Mouse (Mus musculus): ENCODE results near the gene Nes. TPM values are rescaled to one million over a fixed set of nuclear protein-coding genes. Genes with fewer than 3 reads are reported as not detected.
A peak's percentile ranks its signal among the peaks of the same experiment; 100 is the strongest.

Nes gene
- 9.5 and 13.4 TPM in 2 replicates for polyA plus RNA-seq (2015; fragmentation: Nextera tagmentation; extraction: Ambion mirVana)

- peak within 1 kb of the TSS; percentile 60 for H3K4me3 ChIP-seq (ENCODE audit: low read length)
- peak; percentile 67 for ATAC-seq (replicated peaks; ENCODE audit: extremely low read depth, insufficient read depth, low FRiP score)
Observed at GRCm38 (mm10) chr3:87970939-87971488, at the start of gene Nes. Nes (plus strand) TSS chr3:87971078.

GRCm38 (mm10) chr3:87924996-87925395 is 45.9 kb upstream of the Nes start:
- ATAC-seq (replicated peaks; ENCODE audit: extremely low read depth, insufficient read depth, low FRiP score) = no peak
- no peak overlapping the region for H3K27ac ChIP-seq (ENCODE audit: low read length)
- WGBS = 81% methylated on average over 7 of the region's 7 CpGs
- H3K4me2 ChIP-seq (ENCODE audit: low read depth, low read length) = no peak overlapping the region
- peaks cover 10% of the 10 kb centered on the region for H3K4me1 ChIP-seq (ENCODE audit: control insufficient read depth, insufficient read depth, low read length)
- H3K9ac ChIP-seq (ENCODE audit: low read length) = no peak overlapping the region
- H3K36me3 ChIP-seq (ENCODE audit: control insufficient read depth, insufficient read depth) = peaks cover 35% of the 10 kb centered on the region
- no peak overlapping the region for H3K4me3 ChIP-seq (ENCODE audit: low read length)
- H3K27me3 ChIP-seq (ENCODE audit: control insufficient read depth, insufficient read depth, low read length) = no peaks in the 10 kb centered on the region
- H3K9me3 ChIP-seq (replicated peaks; ENCODE audit: control insufficient read depth, low read length) = no peaks in the 10 kb centered on the region

More at GRCm38 (mm10) chr3:87970939-87971488, at the start of gene Nes:
- no peaks in the 10 kb centered on the region for H3K9me3 ChIP-seq (replicated peaks; ENCODE audit: control insufficient read depth, low read length)
- WGBS = under 1% methylated on average over 44 of the region's 44 CpGs
- H3K9ac ChIP-seq (ENCODE audit: low read length) = peak within 1 kb of the TSS; percentile 77
- H3K36me3 ChIP-seq (ENCODE audit: control insufficient read depth, insufficient read depth) = no peaks in the 10 kb centered on the region
- H3K4me2 ChIP-seq (ENCODE audit: low read depth, low read length) = peak within 1 kb of the TSS; percentile 81
- peaks cover 23% of the 10 kb centered on the region for H3K4me1 ChIP-seq (ENCODE audit: control insufficient read depth, insufficient read depth, low read length)
- peak within 1 kb of the TSS; percentile 50 for H3K27ac ChIP-seq (ENCODE audit: low read length)
- peaks cover 12% of the 10 kb centered on the region for H3K27me3 ChIP-seq (ENCODE audit: control insufficient read depth, insufficient read depth, low read length)

GRCm38 (mm10) chr3:87927452-87927851 is 43.4 kb upstream of the Nes start:
- peaks cover 15% of the 10 kb centered on the region for H3K4me1 ChIP-seq (ENCODE audit: control insufficient read depth, insufficient read depth, low read length)
- no peak overlapping the region for H3K4me2 ChIP-seq (ENCODE audit: low read depth, low read length)
- H3K4me3 ChIP-seq (ENCODE audit: low read length) = no peak overlapping the region
- peaks cover 38% of the 10 kb centered on the region for H3K36me3 ChIP-seq (ENCODE audit: control insufficient read depth, insufficient read depth)
- no peak overlapping the region for H3K9ac ChIP-seq (ENCODE audit: low read length)
- H3K27me3 ChIP-seq (ENCODE audit: control insufficient read depth, insufficient read depth, low read length) = no peaks in the 10 kb centered on the region
- no peak for ATAC-seq (replicated peaks; ENCODE audit: extremely low read depth, insufficient read depth, low FRiP score)
- no peaks in the 10 kb centered on the region for H3K9me3 ChIP-seq (replicated peaks; ENCODE audit: control insufficient read depth, low read length)
- WGBS = 88% methylated on average over 5 of the region's 5 CpGs
- H3K27ac ChIP-seq (ENCODE audit: low read length) = no peak overlapping the region

GRCm38 (mm10) chr3:87929341-87930077 is 41.4 kb upstream of the Nes start:
- peaks cover 15% of the 10 kb centered on the region for H3K4me1 ChIP-seq (ENCODE audit: control insufficient read depth, insufficient read depth, low read length)
- H3K27me3 ChIP-seq (ENCODE audit: control insufficient read depth, insufficient read depth, low read length) = no peaks in the 10 kb centered on the region
- WGBS = 4% methylated on average over 26 of the region's 26 CpGs
- peak overlapping the region; percentile 96 for H3K9ac ChIP-seq (ENCODE audit: low read length)
- H3K4me3 ChIP-seq (ENCODE audit: low read length) = peak overlapping the region; percentile 94
- peak overlapping the region; percentile 89 for H3K4me2 ChIP-seq (ENCODE audit: low read depth, low read length)
- peak; percentile 23 for ATAC-seq (replicated peaks; ENCODE audit: extremely low read depth, insufficient read depth, low FRiP score)
- H3K36me3 ChIP-seq (ENCODE audit: control insufficient read depth, insufficient read depth) = peaks cover 26% of the 10 kb centered on the region
- no peaks in the 10 kb centered on the region for H3K9me3 ChIP-seq (replicated peaks; ENCODE audit: control insufficient read depth, low read length)
- peak overlapping the region; percentile 90 for H3K27ac ChIP-seq (ENCODE audit: low read length)

- ATAC-seq (replicated peaks; ENCODE audit: extremely low read depth, insufficient read depth, low FRiP score) = peak; percentile 98
- Histone ChIP-seq H3K9me3 (replicated peaks; ENCODE audit: control insufficient read depth, low read length) (no peaks in the 10 kb centered on the region), H3K4me2 (ENCODE audit: low read depth, low read length) (peak within 1 kb of the TSS; percentile 89), H3K27me3 (ENCODE audit: control insufficient read depth, insufficient read depth, low read length) (no peaks in the 10 kb centered on the region), H3K9ac (ENCODE audit: low read length) (peak within 1 kb of the TSS; percentile 96), H3K4me3 (ENCODE audit: low read length) (peak within 1 kb of the TSS; percentile 94), H3K27ac (ENCODE audit: low read length) (peak within 1 kb of the TSS; percentile 90), H3K4me1 (ENCODE audit: control insufficient read depth, insufficient read depth, low read length) (peaks cover 15% of the 10 kb centered on the region), H3K36me3 (ENCODE audit: control insufficient read depth, insufficient read depth) (peaks cover 22% of the 10 kb centered on the region)
- WGBS = under 1% methylated on average over 77 of the region's 78 CpGs
Observed at GRCm38 (mm10) chr3:87930078-87930795, 40.6 kb upstream of the Nes start, which contains the start of the genes Isg20l2 and Rrnad1. Isg20l2 (plus strand) TSS chr3:87930314. Rrnad1 (minus strand) TSS chr3:87930717.

DNA sequence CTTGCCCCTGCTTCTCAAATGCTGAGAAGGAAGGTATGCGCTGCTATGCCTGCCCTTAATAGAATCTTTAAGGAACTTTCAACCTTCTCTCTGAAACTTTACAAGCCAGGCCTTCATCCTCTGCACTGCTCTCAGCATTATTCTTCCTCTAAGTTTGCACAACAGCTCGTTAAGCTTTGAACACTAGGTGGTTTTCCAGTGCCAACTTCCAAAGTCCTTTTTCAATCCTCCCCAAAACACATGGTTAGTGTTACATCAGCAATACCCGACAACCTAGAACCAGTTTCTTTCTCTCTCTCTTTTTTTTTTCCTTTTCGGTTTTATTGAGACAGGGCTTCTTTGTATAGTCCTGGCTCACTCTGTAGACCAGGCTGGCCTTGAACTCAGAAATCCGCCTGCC is 36.9 kb upstream of the Nes start:
- no peak for ATAC-seq (replicated peaks; ENCODE audit: extremely low read depth, insufficient read depth, low FRiP score)
- Histone ChIP-seq H3K27me3 (ENCODE audit: control insufficient read depth, insufficient read depth, low read length) (no peaks in the 10 kb centered on the region), H3K4me1 (ENCODE audit: control insufficient read depth, insufficient read depth, low read length) (peaks cover 13% of the 10 kb centered on the region), H3K4me2 (ENCODE audit: low read depth, low read length) (no peak overlapping the region), H3K9me3 (replicated peaks; ENCODE audit: control insufficient read depth, low read length) (no peaks in the 10 kb centered on the region), H3K9ac (ENCODE audit: low read length) (no peak overlapping the region), H3K27ac (ENCODE audit: low read length) (no peak overlapping the region), H3K4me3 (ENCODE audit: low read length) (no peak overlapping the region), H3K36me3 (ENCODE audit: control insufficient read depth, insufficient read depth) (peaks cover 33% of the 10 kb centered on the region)
- WGBS = 88% methylated on average over 5 of the region's 5 CpGs

- Histone ChIP-seq H3K4me3 (ENCODE audit: low read length) (no peak overlapping the region), H3K36me3 (ENCODE audit: control insufficient read depth, insufficient read depth) (peaks cover 36% of the 10 kb centered on the region), H3K4me1 (ENCODE audit: control insufficient read depth, insufficient read depth, low read length) (peaks cover 8% of the 10 kb centered on the region), H3K27me3 (ENCODE audit: control insufficient read depth, insufficient read depth, low read length) (no peaks in the 10 kb centered on the region), H3K9ac (ENCODE audit: low read length) (no peak overlapping the region; the same call in 1 of the 2 replicates), H3K4me2 (ENCODE audit: low read depth, low read length) (no peak overlapping the region), H3K27ac (ENCODE audit: low read length) (no peak overlapping the region), H3K9me3 (replicated peaks; ENCODE audit: control insufficient read depth, low read length) (no peaks in the 10 kb centered on the region)
- no peak for ATAC-seq (replicated peaks; ENCODE audit: extremely low read depth, insufficient read depth, low FRiP score)
- 55% methylated on average over 4 of the region's 4 CpGs for WGBS
Observed at GRCm38 (mm10) chr3:87934501-87934900, 36.4 kb upstream of the Nes start.

GRCm38 (mm10) chr3:87935201-87935600 is 35.7 kb upstream of the Nes start:
- no peak overlapping the region for H3K27ac ChIP-seq (ENCODE audit: low read length)
- H3K9me3 ChIP-seq (replicated peaks; ENCODE audit: control insufficient read depth, low read length) = no peaks in the 10 kb centered on the region
- H3K4me2 ChIP-seq (ENCODE audit: low read depth, low read length) = no peak overlapping the region
- peaks cover 42% of the 10 kb centered on the region for H3K36me3 ChIP-seq (ENCODE audit: control insufficient read depth, insufficient read depth)
- no peak overlapping the region for H3K9ac ChIP-seq (ENCODE audit: low read length)
- 77% methylated on average over 4 of the region's 4 CpGs for WGBS
- ATAC-seq (replicated peaks; ENCODE audit: extremely low read depth, insufficient read depth, low FRiP score) = no peak
- H3K27me3 ChIP-seq (ENCODE audit: control insufficient read depth, insufficient read depth, low read length) = no peaks in the 10 kb centered on the region
- peaks cover 8% of the 10 kb centered on the region for H3K4me1 ChIP-seq (ENCODE audit: control insufficient read depth, insufficient read depth, low read length)
- H3K4me3 ChIP-seq (ENCODE audit: low read length) = no peak overlapping the region

Data from heart, embryonic 16.5 days (tissue).